Mouse (Mus musculus) olfactory bulb, adult 2 months (tissue): Measurements from ENCODE around the gene Plcb3. TPM values are rescaled to one million over a fixed set of nuclear protein-coding genes. Genes with fewer than 3 reads are reported as not detected.

Source experiments
- H3K27ac ChIP-seq: fragments of 200-500 bp; 2 replicates; pipeline ENCODE4 v1.5.1; 2012; ENCODE audit warnings: low read depth, low read length; ENCODE audit not compliant: insufficient read depth
- H3K4me1 ChIP-seq: fragments of 200-500 bp; 2 replicates; pipeline ENCODE4 v1.6.1; 2012; ENCODE audit warnings: low read length; ENCODE audit not compliant: control insufficient read depth, insufficient read depth
- H3K4me3 ChIP-seq: fragments of 200-500 bp; 2 replicates; pipeline ENCODE4 v1.5.1; 2012; ENCODE audit warnings: mild to moderate bottlenecking, low read depth, low read length, moderate library complexity; ENCODE audit not compliant: insufficient read depth
- CTCF ChIP-seq: fragments of 200-500 bp; IDR thresholded peaks from 2 replicates; pipeline ENCODE4 v1.5.1; 2012; ENCODE audit warnings: low read depth, mild to moderate bottlenecking, low read length, moderate library complexity; ENCODE audit not compliant: insufficient read depth
- POLR2A ChIP-seq: fragments of 200-500 bp; IDR thresholded peaks from 2 replicates; pipeline ENCODE4 v1.6.1; 2012; ENCODE audit warnings: mild to moderate bottlenecking, low read depth, low read length, moderate library complexity; ENCODE audit not compliant: insufficient read depth
- WGBS: fragments of 180-500 bp; shearing (Covaris S2); methylation state at CpG from one replicate; pipeline ENCODE4 v1.1.7; 2018; 5-methylcytosine and 5-hydroxymethylcytosine counted together
- polyA plus RNA-seq: library from polyadenylated mRNA; stranded (reverse); fragments of >200 nt; gene quantifications from 2 replicates; pipeline ENCODE4 v1.2.4, GENCODE M21; 2012; ENCODE audit warnings: low replicate concordance; ENCODE audit not compliant: missing spikeins, insufficient read depth, insufficient read length

Plcb3 gene
- polyA plus RNA-seq, 1 experiment = not detected

DNA sequence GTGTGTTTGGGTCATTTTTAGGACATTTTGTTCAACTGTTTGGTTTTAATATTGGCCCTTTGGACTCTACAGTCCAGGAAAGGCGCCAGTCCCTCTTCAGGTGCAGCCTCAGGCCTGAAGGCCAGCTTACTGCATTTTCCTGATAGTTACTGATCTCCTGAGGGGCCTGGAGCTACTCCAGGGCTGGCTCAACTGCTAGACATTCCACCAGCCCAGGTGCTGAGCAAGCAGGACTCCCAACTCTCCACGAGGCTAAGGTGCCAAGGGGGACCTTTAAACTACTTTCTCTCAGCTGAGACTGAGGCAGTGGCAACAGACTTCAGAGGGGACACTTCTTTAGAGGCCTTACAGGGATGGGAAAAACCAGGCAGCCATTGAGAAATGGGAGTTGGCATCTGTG is 71.4 kb downstream of the Plcb3 start:
- TF ChIP-seq POLR2A (no peak), CTCF (no peak)
- WGBS = 84% methylated on average over 2 of the region's 2 CpGs
- H3K4me3 ChIP-seq = no peak overlapping the region
- peaks cover 16% of the 10 kb centered on the region for H3K4me1 ChIP-seq
- H3K27ac ChIP-seq = no peak overlapping the region

DNA sequence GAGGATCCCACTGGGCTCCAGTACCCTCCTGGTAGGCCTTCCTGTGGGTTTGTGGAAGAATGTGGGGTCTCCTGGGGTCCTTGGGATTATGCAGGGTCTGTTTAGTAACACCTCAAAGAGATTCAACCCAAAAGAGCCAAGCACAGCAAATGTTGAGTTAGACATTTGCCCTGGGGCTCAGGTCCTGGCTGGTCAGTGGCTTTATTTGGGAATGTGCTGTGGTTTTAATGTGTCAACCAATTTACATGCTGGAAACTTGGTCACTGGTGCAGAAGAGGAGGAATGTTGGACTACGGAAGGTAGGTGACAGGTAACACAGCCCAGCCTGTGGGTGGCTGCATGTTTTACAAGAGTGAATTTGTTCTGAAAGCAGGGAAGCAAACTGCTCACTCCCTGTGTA is 73.2 kb downstream of the Plcb3 start:
- peaks cover 11% of the 10 kb centered on the region for H3K4me1 ChIP-seq
- WGBS = 92% methylated on average over 1 of the region's 1 CpGs
- H3K4me3 ChIP-seq = no peak overlapping the region
- no peak overlapping the region for H3K27ac ChIP-seq
- TF ChIP-seq POLR2A (no peak), CTCF (no peak)

Other genes starting within 250 kb of the Plcb3 start
- not detected in 2 replicates for gene Rps6ka4, start 135.8 kb downstream of the Plcb3 start, polyA plus RNA-seq
- gene Ccdc88b, start 118.3 kb downstream of the Plcb3 start, polyA plus RNA-seq = not detected in 2 replicates
- gene Trmt112, start 66.8 kb downstream of the Plcb3 start, polyA plus RNA-seq = not detected in 2 replicates
- not detected in 2 replicates for gene Prdx5, start 66.4 kb downstream of the Plcb3 start, polyA plus RNA-seq
- not detected in 2 replicates for gene Esrra, start 54.7 kb downstream of the Plcb3 start, polyA plus RNA-seq
- gene Catsperz, start 51.1 kb downstream of the Plcb3 start, polyA plus RNA-seq = not detected in 2 replicates
- not detected in 2 replicates for gene Kcnk4, start 42.0 kb downstream of the Plcb3 start, polyA plus RNA-seq
- not detected in 2 replicates for gene Bad, start 34.6 kb downstream of the Plcb3 start, polyA plus RNA-seq
- not detected in 2 replicates for gene Gpr137, start 34.0 kb downstream of the Plcb3 start, polyA plus RNA-seq
- not detected in 2 replicates for gene Ppp1r14b, start 1.5 kb downstream of the Plcb3 start, polyA plus RNA-seq
- not detected in 2 replicates for gene Fkbp2, start 4.0 kb upstream of the Plcb3 start, polyA plus RNA-seq
- not detected in 2 replicates for gene Vegfb, start 11.2 kb upstream of the Plcb3 start, polyA plus RNA-seq
- gene Dnajc4, start 16.1 kb upstream of the Plcb3 start, polyA plus RNA-seq = not detected in 2 replicates
- gene Nudt22, start 19.6 kb upstream of the Plcb3 start, polyA plus RNA-seq = not detected in 2 replicates
- gene Trpt1, start 19.7 kb upstream of the Plcb3 start, polyA plus RNA-seq = not detected in 2 replicates
- gene Fermt3, start 43.0 kb upstream of the Plcb3 start, polyA plus RNA-seq = not detected in 2 replicates
- 145 and 219 TPM in 2 replicates for gene Stip1, start 63.5 kb upstream of the Plcb3 start, polyA plus RNA-seq
- gene Macrod1, start 80.3 kb upstream of the Plcb3 start, polyA plus RNA-seq = not detected in 2 replicates
- not detected in 2 replicates for gene Flrt1, start 129.3 kb upstream of the Plcb3 start, polyA plus RNA-seq
- gene Otub1, start 229.8 kb upstream of the Plcb3 start, polyA plus RNA-seq = not detected in 2 replicates
- gene Cox8a, start 241.1 kb upstream of the Plcb3 start, polyA plus RNA-seq = not detected in 2 replicates